Mouse (Mus musculus): ENCODE data around the gene Tmem41b. TPM values are rescaled to one million over a fixed set of nuclear protein-coding genes. Genes with fewer than 3 reads are reported as not detected.
A peak's percentile ranks its signal among the peaks of the same experiment; 100 is the strongest.

Gene Tmem41b
- polyA plus RNA-seq, 1 experiment from 2014 or later: 65.0 TPM

DNA sequence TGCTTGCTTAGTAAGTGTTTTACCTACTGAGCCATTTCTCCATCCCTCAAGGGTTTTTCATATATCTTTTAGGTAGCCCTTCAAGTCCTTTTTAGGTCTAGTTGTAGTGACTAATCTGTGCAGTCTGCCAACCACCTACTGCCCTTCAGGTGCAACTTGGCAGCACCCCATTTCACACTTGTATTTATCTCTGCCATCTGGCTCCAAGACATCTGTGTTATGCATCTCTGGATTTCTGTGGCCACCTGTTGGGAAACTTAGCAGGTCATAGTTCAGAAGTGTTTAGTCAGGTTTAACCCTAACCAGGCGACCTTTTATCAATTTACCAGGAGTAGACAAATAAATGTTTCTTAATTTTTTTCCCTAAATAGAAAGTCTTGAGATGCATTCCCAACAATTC, 24.7 kb upstream of the Tmem41b start:
- WGBS: 39% methylated on average over 1 of the region's 1 CpGs
- Histone ChIP-seq H3K4me2 (no peak overlapping the region), H3K9me3 (ENCODE audit: control insufficient read depth, low read length) (no peaks in the 10 kb centered on the region), H3K36me3 (ENCODE audit: control insufficient read depth, insufficient read depth, low read length) (no peaks in the 10 kb centered on the region), H3K9ac (ENCODE audit: low read depth, low read length) (no peak overlapping the region), H3K27me3 (replicated peaks; ENCODE audit: control insufficient read depth, insufficient read depth, low read length) (no peaks in the 10 kb centered on the region), H3K4me3 (ENCODE audit: low read depth, low read length) (no peak overlapping the region), H3K27ac (ENCODE audit: low read depth, low read length) (no peak overlapping the region), H3K4me1 (replicated peaks; ENCODE audit: control insufficient read depth, insufficient read depth, low read length) (no peaks in the 10 kb centered on the region; the same call in 1 of the 2 replicates)
- DNase-seq (ENCODE audit: low spot score) (no peak), ATAC-seq (replicated peaks; ENCODE audit: low FRiP score) (no peak)

DNA sequence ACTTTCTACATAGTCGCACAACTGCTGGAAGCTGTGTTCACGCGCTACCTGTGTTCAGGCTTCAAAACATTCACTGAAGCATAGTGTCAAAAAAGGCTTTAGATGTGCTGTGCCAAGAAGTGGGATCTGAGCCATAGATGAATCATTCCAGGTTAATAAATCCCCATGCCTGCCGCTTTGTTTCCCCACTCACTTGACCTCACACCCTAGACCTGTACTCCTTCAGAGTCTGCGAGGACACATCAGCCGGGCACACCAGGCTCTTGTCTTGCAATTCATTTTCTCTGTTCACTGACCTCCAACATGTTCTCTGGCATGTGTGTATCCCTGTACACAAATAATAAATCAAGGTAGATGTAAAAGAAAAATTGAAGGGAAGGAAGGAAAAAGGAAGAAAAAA, 22.4 kb upstream of the Tmem41b start:
- no peak for DNase-seq (ENCODE audit: low spot score)
- Histone ChIP-seq H3K9ac (ENCODE audit: low read depth, low read length) (no peak overlapping the region), H3K27me3 (replicated peaks; ENCODE audit: control insufficient read depth, insufficient read depth, low read length) (no peaks in the 10 kb centered on the region), H3K4me3 (ENCODE audit: low read depth, low read length) (no peak overlapping the region), H3K4me2 (no peak overlapping the region), H3K9me3 (ENCODE audit: control insufficient read depth, low read length) (no peaks in the 10 kb centered on the region), H3K36me3 (ENCODE audit: control insufficient read depth, insufficient read depth, low read length) (no peaks in the 10 kb centered on the region), H3K27ac (ENCODE audit: low read depth, low read length) (no peak overlapping the region), H3K4me1 (replicated peaks; ENCODE audit: control insufficient read depth, insufficient read depth, low read length) (no peaks in the 10 kb centered on the region; the same call in 1 of the 2 replicates)
- no peak for ATAC-seq (replicated peaks; ENCODE audit: low FRiP score)
- 87% methylated on average over 6 of the region's 6 CpGs for WGBS

DNA sequence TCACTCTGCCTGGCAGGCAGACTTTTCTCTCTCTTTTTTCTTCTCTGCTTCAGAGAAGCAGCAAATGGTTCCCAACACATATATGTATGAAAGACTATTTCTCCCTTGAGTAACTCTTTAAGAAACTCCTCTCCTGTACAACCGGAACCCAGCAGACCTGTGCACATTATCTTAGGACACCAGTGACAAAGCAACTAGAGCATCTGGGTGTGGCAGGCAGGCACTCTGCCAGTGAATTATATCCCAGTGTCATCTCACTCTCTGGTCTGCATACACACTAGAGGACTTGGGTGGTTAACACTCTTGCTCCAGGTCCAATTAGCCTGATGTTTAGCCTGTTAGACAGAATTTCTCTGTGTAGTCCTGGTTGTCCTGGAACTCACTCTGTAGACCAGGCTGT, 21.8 kb upstream of the Tmem41b start:
- no peak overlapping the region for H3K27ac ChIP-seq (ENCODE audit: low read depth, low read length)
- no peak overlapping the region for H3K9ac ChIP-seq (ENCODE audit: low read depth, low read length)
- H3K4me1 ChIP-seq (replicated peaks; ENCODE audit: control insufficient read depth, insufficient read depth, low read length): no peaks in the 10 kb centered on the region; the same call in 1 of the 2 replicates
- 51% methylated on average over 1 of the region's 1 CpGs for WGBS
- no peaks in the 10 kb centered on the region for H3K36me3 ChIP-seq (ENCODE audit: control insufficient read depth, insufficient read depth, low read length)
- H3K27me3 ChIP-seq (replicated peaks; ENCODE audit: control insufficient read depth, insufficient read depth, low read length): no peaks in the 10 kb centered on the region
- no peaks in the 10 kb centered on the region for H3K9me3 ChIP-seq (ENCODE audit: control insufficient read depth, low read length)
- no peak overlapping the region for H3K4me2 ChIP-seq
- no peak for DNase-seq (ENCODE audit: low spot score)
- no peak for ATAC-seq (replicated peaks; ENCODE audit: low FRiP score)
- H3K4me3 ChIP-seq (ENCODE audit: low read depth, low read length): no peak overlapping the region

DNA sequence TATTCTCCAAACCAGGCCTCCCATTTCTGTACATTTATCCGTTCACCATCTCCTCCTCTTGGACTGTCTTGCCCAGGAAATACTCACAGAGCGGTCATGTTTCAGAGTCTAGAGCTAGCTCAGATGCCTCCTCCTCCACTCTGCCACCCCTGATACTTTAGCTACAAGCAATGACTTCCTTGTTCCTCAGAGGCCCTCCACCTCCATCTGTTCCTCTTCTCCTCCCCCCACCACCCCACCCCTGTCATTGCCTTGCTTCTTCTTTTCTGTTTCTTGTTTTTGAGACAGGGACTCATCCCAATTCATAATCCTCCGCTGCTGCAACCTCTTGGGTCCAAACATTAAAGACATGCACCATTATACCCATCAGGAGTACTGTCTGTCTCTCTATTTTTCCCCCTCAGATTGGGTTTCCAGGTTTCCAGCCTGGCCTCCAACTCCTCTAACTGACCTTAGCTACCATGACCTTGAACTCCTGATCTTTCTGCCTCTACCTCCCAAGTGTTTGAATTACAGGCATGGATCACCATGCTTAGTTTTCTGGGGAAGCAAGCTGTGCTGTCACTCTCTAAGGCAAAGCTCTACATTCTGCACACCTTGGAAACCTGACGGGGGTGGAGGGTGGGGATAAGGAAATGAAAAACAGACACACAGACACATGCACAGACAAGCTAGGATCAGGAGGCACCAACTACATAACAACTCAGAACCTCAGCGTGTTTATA, 19.9 kb upstream of the Tmem41b start:
- Histone ChIP-seq H3K9ac (ENCODE audit: low read depth, low read length) (no peak overlapping the region), H3K4me2 (no peak overlapping the region), H3K4me1 (replicated peaks; ENCODE audit: control insufficient read depth, insufficient read depth, low read length) (no peaks in the 10 kb centered on the region; the same call in 1 of the 2 replicates), H3K9me3 (ENCODE audit: control insufficient read depth, low read length) (no peaks in the 10 kb centered on the region), H3K27me3 (replicated peaks; ENCODE audit: control insufficient read depth, insufficient read depth, low read length) (0 out of 2 replicates have a peak, but pooled peaks cover 2% of the 10 kb centered on the region), H3K36me3 (ENCODE audit: control insufficient read depth, insufficient read depth, low read length) (no peaks in the 10 kb centered on the region), H3K27ac (ENCODE audit: low read depth, low read length) (no peak overlapping the region), H3K4me3 (ENCODE audit: low read depth, low read length) (no peak overlapping the region)
- DNase-seq (ENCODE audit: low spot score) (no peak), ATAC-seq (replicated peaks; ENCODE audit: low FRiP score) (no peak)
- WGBS: 59% methylated on average over 5 of the region's 5 CpGs

DNA sequence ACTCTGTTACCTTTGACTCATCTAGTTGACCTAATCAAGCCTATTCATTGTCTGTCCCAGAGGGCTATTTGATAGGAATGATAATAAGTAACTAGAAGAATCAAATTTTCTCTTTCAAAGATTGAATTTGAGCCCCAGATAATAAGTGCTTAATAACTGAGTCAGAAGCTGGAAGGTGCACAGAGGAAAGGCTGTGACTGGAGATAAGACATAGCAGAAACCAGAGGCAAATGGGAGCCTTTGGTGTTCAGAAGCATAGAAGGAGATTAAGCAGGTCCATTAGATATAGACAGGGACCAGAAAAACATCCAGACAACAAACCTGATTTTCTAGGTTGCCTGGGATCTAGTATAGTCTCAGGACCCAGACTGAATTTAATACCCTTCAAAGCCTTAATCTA, 19.2 kb upstream of the Tmem41b start:
- H3K27me3 ChIP-seq (replicated peaks; ENCODE audit: control insufficient read depth, insufficient read depth, low read length): 0 out of 2 replicates have a peak, but pooled peaks cover 2% of the 10 kb centered on the region
- no peak overlapping the region for H3K4me3 ChIP-seq (ENCODE audit: low read depth, low read length)
- ATAC-seq (replicated peaks; ENCODE audit: low FRiP score): no peak
- no peaks in the 10 kb centered on the region for H3K9me3 ChIP-seq (ENCODE audit: control insufficient read depth, low read length)
- H3K27ac ChIP-seq (ENCODE audit: low read depth, low read length): no peak overlapping the region
- H3K36me3 ChIP-seq (ENCODE audit: control insufficient read depth, insufficient read depth, low read length): no peaks in the 10 kb centered on the region
- DNase-seq (ENCODE audit: low spot score): no peak
- H3K4me2 ChIP-seq: no peak overlapping the region
- no peaks in the 10 kb centered on the region; the same call in 1 of the 2 replicates for H3K4me1 ChIP-seq (replicated peaks; ENCODE audit: control insufficient read depth, insufficient read depth, low read length)
- no peak overlapping the region for H3K9ac ChIP-seq (ENCODE audit: low read depth, low read length)

DNA sequence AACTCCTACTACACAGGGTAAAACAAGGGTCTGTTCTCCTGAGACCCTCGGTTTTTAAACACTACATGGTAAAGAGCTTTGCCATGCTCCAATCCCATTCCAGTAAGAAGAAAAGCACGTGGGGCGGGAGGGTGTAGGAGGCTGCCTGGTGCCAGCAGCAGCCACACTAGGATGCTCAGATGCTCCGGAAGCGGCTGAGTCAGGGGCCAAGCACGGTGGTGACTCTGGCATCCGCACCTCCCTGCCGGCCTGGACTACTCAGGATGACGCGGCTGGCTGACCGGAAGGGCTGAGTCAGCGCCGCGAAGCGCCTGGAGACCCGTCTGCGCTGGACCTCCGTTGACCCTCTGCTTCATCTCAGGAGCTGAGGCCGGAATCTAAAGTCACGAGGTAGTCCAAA, 16.2 kb upstream of the Tmem41b start:
- peak overlapping the region; percentile 46 for H3K4me2 ChIP-seq
- no peaks in the 10 kb centered on the region for H3K9me3 ChIP-seq (ENCODE audit: control insufficient read depth, low read length)
- no peak overlapping the region for H3K27ac ChIP-seq (ENCODE audit: low read depth, low read length)
- DNase-seq (ENCODE audit: low spot score): peak; percentile 39
- ATAC-seq (replicated peaks; ENCODE audit: low FRiP score): peak; percentile 56
- 0 out of 2 replicates have a peak, but pooled peaks cover 2% of the 10 kb centered on the region for H3K27me3 ChIP-seq (replicated peaks; ENCODE audit: control insufficient read depth, insufficient read depth, low read length)
- 13% methylated on average over 20 of the region's 20 CpGs for WGBS
- no peaks in the 10 kb centered on the region; the same call in 1 of the 2 replicates for H3K4me1 ChIP-seq (replicated peaks; ENCODE audit: control insufficient read depth, insufficient read depth, low read length)
- H3K4me3 ChIP-seq (ENCODE audit: low read depth, low read length): no peak overlapping the region; the same call in 1 of the 2 replicates
- no peaks in the 10 kb centered on the region for H3K36me3 ChIP-seq (ENCODE audit: control insufficient read depth, insufficient read depth, low read length)
- 0 out of 2 replicates have a peak overlapping the region, but pooled peaks have one; percentile 16 for H3K9ac ChIP-seq (ENCODE audit: low read depth, low read length)

DNA sequence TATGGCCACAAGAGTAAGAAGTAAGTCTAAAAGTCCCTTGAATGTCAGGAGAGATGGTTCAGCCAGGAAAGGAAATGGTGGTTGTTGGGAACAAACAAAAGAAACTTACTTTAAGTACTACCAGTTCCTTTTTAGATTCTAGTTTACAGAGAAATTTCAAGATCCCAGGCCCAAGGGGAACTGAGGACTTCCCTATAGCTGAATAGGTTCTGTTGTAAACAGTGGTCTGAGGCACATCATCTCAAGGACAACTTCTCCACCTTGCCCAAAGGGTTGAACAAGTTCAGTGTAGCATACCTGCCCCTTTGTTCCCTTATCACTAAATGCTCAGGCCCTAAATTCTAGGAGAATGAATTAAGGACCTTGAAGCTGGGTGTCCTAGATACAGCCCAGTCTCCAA, 15.4 kb upstream of the Tmem41b start:
- Histone ChIP-seq H3K9ac (ENCODE audit: low read depth, low read length) (no peak overlapping the region), H3K9me3 (ENCODE audit: control insufficient read depth, low read length) (no peaks in the 10 kb centered on the region), H3K36me3 (ENCODE audit: control insufficient read depth, insufficient read depth, low read length) (no peaks in the 10 kb centered on the region)

DNA sequence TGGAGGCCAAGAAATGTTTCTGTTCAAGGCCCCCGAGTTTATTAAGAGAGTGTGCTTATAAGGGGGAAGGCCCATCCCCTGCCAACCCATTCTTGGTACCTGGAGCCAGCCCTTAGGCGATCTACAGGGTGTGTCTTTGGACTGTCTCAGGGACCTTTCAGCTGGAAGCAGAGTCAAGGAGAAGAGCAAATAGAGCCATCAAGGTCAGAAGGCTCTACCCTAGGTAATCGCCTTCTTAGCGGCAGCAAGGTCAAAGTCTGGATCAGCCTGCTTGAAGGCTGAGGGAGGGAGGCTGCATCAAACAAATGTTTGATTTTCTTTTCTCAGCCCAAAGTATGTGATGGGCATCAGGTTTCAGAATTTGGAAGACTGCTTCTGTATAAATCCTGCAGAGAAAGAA, 11.7 kb upstream of the Tmem41b start:
- Histone ChIP-seq H3K9me3 (ENCODE audit: control insufficient read depth, low read length) (no peaks in the 10 kb centered on the region), H3K4me3 (ENCODE audit: low read depth, low read length) (no peak overlapping the region), H3K4me2 (no peak overlapping the region), H3K4me1 (replicated peaks; ENCODE audit: control insufficient read depth, insufficient read depth, low read length) (no peaks in the 10 kb centered on the region), H3K9ac (ENCODE audit: low read depth, low read length) (no peak overlapping the region), H3K27me3 (replicated peaks; ENCODE audit: control insufficient read depth, insufficient read depth, low read length) (0 out of 2 replicates have a peak, but pooled peaks cover 2% of the 10 kb centered on the region), H3K27ac (ENCODE audit: low read depth, low read length) (no peak overlapping the region), H3K36me3 (ENCODE audit: control insufficient read depth, insufficient read depth, low read length) (no peaks in the 10 kb centered on the region)
- DNase-seq (ENCODE audit: low spot score) (no peak), ATAC-seq (replicated peaks; ENCODE audit: low FRiP score) (no peak)
- WGBS: 85% methylated on average over 4 of the region's 4 CpGs

More for the DNA sequence above, 15.4 kb upstream of the Tmem41b start:
- Histone ChIP-seq H3K27me3 (replicated peaks; ENCODE audit: control insufficient read depth, insufficient read depth, low read length) (0 out of 2 replicates have a peak, but pooled peaks cover 2% of the 10 kb centered on the region), H3K4me1 (replicated peaks; ENCODE audit: control insufficient read depth, insufficient read depth, low read length) (no peaks in the 10 kb centered on the region; the same call in 1 of the 2 replicates), H3K4me3 (ENCODE audit: low read depth, low read length) (no peak overlapping the region), H3K27ac (ENCODE audit: low read depth, low read length) (no peak overlapping the region), H3K4me2 (no peak overlapping the region)
- DNase-seq (ENCODE audit: low spot score) (no peak), ATAC-seq (replicated peaks; ENCODE audit: low FRiP score) (no peak)

Data from liver, embryonic 11.5 days (tissue).